Mouse (Mus musculus) thymus, postnatal 25 days (tissue): Measurements from ENCODE around the gene Pogz.
"Not testable (repeated sequence)": the region's sequence is repeated elsewhere in the genome, so short reads cannot be mapped to it uniquely, and the experiment has no call there.

Source experiments
- DNase-seq: peaks from one replicate; pipeline ENCODE4 v3.0.0; 2022

Pogz gene

DNA sequence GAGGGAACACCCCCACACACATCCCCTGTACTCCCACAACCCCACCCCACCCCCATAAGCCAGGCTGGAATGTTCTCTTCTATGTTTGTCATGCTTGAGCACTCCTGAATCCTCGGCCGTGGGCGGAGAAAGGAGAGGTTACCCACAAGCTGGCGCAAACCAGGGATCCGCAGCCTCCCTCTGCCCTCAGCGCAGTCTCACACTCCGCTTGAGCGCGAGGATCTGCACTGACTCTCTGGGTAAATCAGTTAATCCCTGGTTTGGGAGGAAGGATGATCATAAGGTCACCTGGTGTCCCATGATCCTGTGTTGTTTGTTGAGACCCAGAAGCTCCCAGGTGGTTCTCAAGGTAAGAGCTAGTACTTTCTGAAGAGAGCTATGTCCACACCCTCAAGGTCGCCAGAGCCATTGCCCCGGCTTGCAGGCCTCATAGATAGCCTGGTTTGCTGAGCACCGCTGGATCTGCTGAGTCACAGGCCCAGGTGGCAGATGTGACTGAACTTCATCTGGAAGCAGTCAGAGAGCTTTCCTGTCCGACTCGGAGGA is 80.5 kb downstream of the Pogz start:
- DNase-seq, result no peak

GRCm38 (mm10) chr3:94918845-94919244 is 81.5 kb downstream of the Pogz start:
- DNase-seq, result no peak

GRCm38 (mm10) chr3:94921104-94921503 is 83.7 kb downstream of the Pogz start:
- DNase-seq, result no peak

DNA sequence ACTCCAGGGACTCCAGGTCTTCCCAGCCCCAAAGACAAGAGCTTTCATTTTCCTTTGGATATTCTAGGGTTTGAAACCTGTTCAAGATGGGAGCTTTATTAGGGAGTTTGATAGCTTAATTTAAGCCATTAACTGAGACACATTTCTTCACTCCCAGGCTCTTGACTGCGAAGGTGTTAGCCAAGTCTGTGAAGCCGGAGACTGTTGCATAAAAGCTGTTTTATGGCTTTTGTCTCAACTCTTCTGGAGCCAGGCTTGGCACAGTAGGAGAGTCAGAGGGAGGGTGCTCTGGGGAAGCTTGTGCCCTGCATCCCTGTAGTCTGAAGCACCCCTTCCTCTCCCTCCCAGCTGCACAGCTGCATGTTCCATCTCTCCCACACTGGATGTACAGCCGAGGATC is 85.0 kb downstream of the Pogz start:
- DNase-seq, result no peak

GRCm38 (mm10) chr3:94924688-94925087 is 87.3 kb downstream of the Pogz start:
- DNase-seq, result no peak

DNA sequence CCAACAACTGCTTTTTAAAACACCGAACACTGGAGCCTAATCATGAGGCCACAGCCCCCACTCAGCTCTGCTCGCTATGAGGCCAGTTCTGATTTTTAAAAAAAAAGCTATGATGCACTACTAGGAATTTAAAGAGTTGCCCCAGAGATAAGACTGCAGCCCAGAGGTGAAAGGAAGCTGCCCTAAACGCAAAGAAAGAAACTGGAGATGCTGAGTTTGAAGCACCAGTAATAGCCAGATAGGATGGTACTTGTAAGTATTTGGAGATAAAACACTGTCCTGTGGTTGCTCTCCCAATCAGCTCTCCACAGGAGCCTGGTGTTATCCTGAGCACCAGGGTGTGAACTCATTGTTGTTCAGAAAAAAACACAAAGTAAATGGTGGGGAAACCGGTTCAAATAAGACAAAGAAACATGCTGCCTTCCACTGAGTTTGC is 89.0 kb downstream of the Pogz start:
- DNase-seq, result not testable (repeated sequence)

DNA sequence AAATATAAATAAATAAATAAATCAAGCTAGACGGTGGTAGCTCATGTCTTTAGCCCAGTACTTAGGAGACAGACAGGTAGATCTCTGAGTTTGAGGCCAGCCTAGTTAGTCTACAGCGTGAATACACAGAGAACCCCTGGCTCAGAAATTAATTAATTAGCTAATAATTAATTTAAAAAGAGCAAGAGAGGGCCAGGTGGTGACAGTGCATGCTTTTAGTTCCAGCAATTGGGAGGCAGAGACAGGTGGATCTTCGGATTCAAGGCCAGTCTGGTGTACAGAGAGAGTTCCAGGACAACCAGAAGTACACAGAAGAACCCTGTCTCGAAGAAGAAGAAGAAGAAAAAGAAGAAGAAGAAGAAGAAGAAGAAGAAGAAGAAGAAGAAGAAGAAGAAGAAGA is 91.6 kb downstream of the Pogz start:
- not testable (repeated sequence) for DNase-seq

DNA sequence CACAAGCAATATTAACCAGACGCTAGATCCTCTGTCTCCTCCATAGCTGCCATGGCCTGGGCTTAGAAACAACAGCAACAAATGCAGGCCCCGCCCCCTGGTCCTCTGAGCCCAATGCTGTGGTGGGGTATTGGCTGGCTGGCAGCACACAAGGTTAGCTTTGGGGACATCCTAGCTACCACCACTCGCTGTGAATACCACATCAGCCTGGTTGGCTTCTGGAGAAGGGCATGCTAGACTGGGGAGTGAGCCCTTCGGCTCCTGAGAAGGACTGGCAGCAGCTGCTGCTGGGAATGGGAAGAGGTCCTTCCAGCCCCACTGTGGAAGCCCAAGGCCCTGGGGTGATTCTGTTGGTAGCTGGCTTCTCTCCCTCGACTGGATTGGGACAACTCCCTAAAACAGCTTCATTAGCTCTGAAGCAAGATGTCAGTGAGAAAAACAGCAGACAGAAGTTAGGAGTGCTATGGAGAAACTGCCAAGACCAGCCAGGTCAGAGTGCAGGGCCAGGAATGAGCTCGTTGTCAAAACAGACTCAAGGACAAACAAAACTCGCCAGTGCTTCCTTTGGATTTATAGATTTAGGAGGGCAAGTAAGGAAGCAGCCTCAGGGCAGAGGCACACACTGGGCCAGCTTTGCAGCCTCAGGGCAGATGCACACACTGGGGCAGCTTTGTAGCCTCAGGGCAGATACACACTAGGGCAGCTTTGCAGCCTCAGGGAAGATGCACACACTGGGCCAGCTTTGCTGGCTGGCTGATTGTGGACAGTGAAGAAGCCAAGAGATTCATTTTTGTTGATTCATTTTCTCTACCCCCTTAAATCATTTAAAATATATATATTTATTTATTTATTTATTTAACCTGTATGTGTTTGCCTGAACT is 93.3 kb downstream of the Pogz start:
- not testable (repeated sequence) for DNase-seq

GRCm38 (mm10) chr3:94931427-94932082 is 94.2 kb downstream of the Pogz start:
- DNase-seq, result not testable (repeated sequence)
